Mouse (Mus musculus) liver, postnatal 0 days (tissue): Measurements from ENCODE around the gene Hes3.

Experiments
- CTCF ChIP-seq: sonication (generic); IDR thresholded peaks from 2 replicates; pipeline ENCODE4 v1.5.1; 2016; ENCODE audit warnings: antibody characterized with exemption, low read depth
- EP300 ChIP-seq: IDR thresholded peaks from 2 replicates; pipeline ENCODE4 v1.6.1; 2016; ENCODE audit warnings: antibody characterized with exemption, low read depth, mild to moderate bottlenecking

GRCm38 (mm10) chr4:152260451-152260850 lies 31.0 kb downstream of the Hes3 start:
- TF ChIP-seq EP300, result no peak
- TF ChIP-seq CTCF, result no peak
